Mouse (Mus musculus) kidney, adult 2 months (tissue): ENCODE data around the gene Gtsf1l. TPM values are rescaled to one million over a fixed set of nuclear protein-coding genes. Genes with fewer than 3 reads are reported as not detected.

Experiments
- DNase-seq: peaks from one replicate; pipeline ENCODE4 v3.0.0; 2021
- H3K27ac ChIP-seq: fragments of 200-500 bp; 2 replicates; pipeline ENCODE4 v1.5.1; 2012; ENCODE audit warnings: low read depth, low read length, control low read depth, inconsistent platforms; ENCODE audit not compliant: insufficient read depth
- H3K27me3 ChIP-seq: fragments of 200-500 bp; replicated peaks from 2 replicates; pipeline ENCODE4 v1.6.1; 2012; ENCODE audit warnings: mild to moderate bottlenecking, moderate library complexity, low read length, inconsistent platforms; ENCODE audit not compliant: control insufficient read depth, insufficient read depth
- H3K36me3 ChIP-seq: fragments of 200-500 bp; 2 replicates; pipeline ENCODE4 v1.6.1; 2012; ENCODE audit warnings: mild to moderate bottlenecking, moderate library complexity, low read length, inconsistent platforms; ENCODE audit not compliant: control insufficient read depth, insufficient read depth
- H3K4me1 ChIP-seq: fragments of 200-500 bp; 2 replicates; pipeline ENCODE4 v1.6.1; 2011; ENCODE audit warnings: low read length; ENCODE audit not compliant: control insufficient read depth, insufficient read depth
- H3K4me3 ChIP-seq: fragments of 200-500 bp; 2 replicates; pipeline ENCODE4 v1.5.1; 2011; ENCODE audit warnings: mild to moderate bottlenecking, low read depth, low read length, control low read depth; ENCODE audit not compliant: insufficient read depth
- CTCF ChIP-seq: fragments of 200-500 bp; conservative IDR thresholded peaks from 2 replicates; pipeline ENCODE4 v1.5.1; 2011; ENCODE audit warnings: low read depth, mild to moderate bottlenecking, control low read depth, low read length, moderate library complexity, mixed read lengths; ENCODE audit not compliant: insufficient read depth, insufficient read length
- POLR2A ChIP-seq: fragments of 200-500 bp; IDR thresholded peaks from one replicate; pipeline ENCODE4 v1.6.1; 2011; ENCODE audit warnings: low read depth, low read length, control low read depth
- WGBS: fragments of 180-500 bp; shearing (Covaris S2); methylation state at CpG from one replicate; pipeline ENCODE4 v1.1.7; 2018; 5-methylcytosine and 5-hydroxymethylcytosine counted together
- polyA plus RNA-seq: library from polyadenylated mRNA; depleted of rRNA; stranded (reverse); fragments of >200 nt; gene quantifications from 2 replicates; pipeline ENCODE4 v1.2.3, GENCODE M21; 2012; rRNA removed

The Gtsf1l gene
- 0.12 TPM in 1 of 2 replicates, not detected in the other for polyA plus RNA-seq

GRCm38 (mm10) chr2:163087728-163088127 lies at the start of gene Gtsf1l:
Gene Gtsf1l (minus strand): TSS chr2:163087855.
- Histone ChIP-seq H3K4me3 (no peak within 1 kb of the TSS), H3K36me3 (no peaks in the 10 kb centered on the region), H3K27me3 (no peaks in the 10 kb centered on the region), H3K27ac (no peak within 1 kb of the TSS), H3K4me1 (no peaks in the 10 kb centered on the region)
- TF ChIP-seq CTCF (no peak), POLR2A (no peak)
- no peak for DNase-seq
- WGBS, result 87% methylated on average over 9 of the region's 9 CpGs

GRCm38 (mm10) chr2:163136996-163137395 lies 49.3 kb upstream of the Gtsf1l start:
- Histone ChIP-seq H3K27ac (no peak overlapping the region), H3K27me3 (no peaks in the 10 kb centered on the region), H3K36me3 (no peaks in the 10 kb centered on the region), H3K4me3 (no peak overlapping the region), H3K4me1 (no peaks in the 10 kb centered on the region)
- no peak for DNase-seq
- TF ChIP-seq POLR2A (no peak), CTCF (no peak)

GRCm38 (mm10) chr2:163135931-163136330 lies 48.3 kb upstream of the Gtsf1l start:
- no peaks in the 10 kb centered on the region for H3K4me1 ChIP-seq
- H3K27ac ChIP-seq, result no peak overlapping the region
- no peak for DNase-seq
- TF ChIP-seq CTCF, result no peak
- TF ChIP-seq POLR2A, result no peak
- H3K27me3 ChIP-seq, result no peaks in the 10 kb centered on the region
- H3K4me3 ChIP-seq, result no peak overlapping the region
- WGBS, result 36% methylated on average over 6 of the region's 6 CpGs
- H3K36me3 ChIP-seq, result no peaks in the 10 kb centered on the region

- DNase-seq, result no peak
- no peaks in the 10 kb centered on the region for H3K4me1 ChIP-seq
- no peaks in the 10 kb centered on the region for H3K36me3 ChIP-seq
- no peak overlapping the region for H3K4me3 ChIP-seq
- H3K27ac ChIP-seq, result no peak overlapping the region
- H3K27me3 ChIP-seq, result no peaks in the 10 kb centered on the region
- 81% methylated on average over 5 of the region's 5 CpGs for WGBS
- no peak for TF ChIP-seq CTCF
- no peak for TF ChIP-seq POLR2A
These were observed 44.7 kb upstream of the Gtsf1l start for GRCm38 (mm10) chr2:163132314-163132713.

GRCm38 (mm10) chr2:163130837-163131236 lies 43.2 kb upstream of the Gtsf1l start:
- no peaks in the 10 kb centered on the region for H3K36me3 ChIP-seq
- WGBS, result 83% methylated on average over 5 of the region's 5 CpGs
- no peak for DNase-seq
- no peak overlapping the region for H3K4me3 ChIP-seq
- H3K4me1 ChIP-seq, result no peaks in the 10 kb centered on the region
- no peak overlapping the region for H3K27ac ChIP-seq
- no peak for TF ChIP-seq POLR2A
- no peak for TF ChIP-seq CTCF
- H3K27me3 ChIP-seq, result no peaks in the 10 kb centered on the region

GRCm38 (mm10) chr2:163123496-163123895 lies 35.8 kb upstream of the Gtsf1l start:
- no peaks in the 10 kb centered on the region for H3K36me3 ChIP-seq
- H3K27me3 ChIP-seq, result no peaks in the 10 kb centered on the region
- 86% methylated on average over 5 of the region's 5 CpGs for WGBS
- no peak overlapping the region for H3K27ac ChIP-seq
- no peaks in the 10 kb centered on the region for H3K4me1 ChIP-seq
- no peak for TF ChIP-seq CTCF
- no peak for TF ChIP-seq POLR2A
- no peak overlapping the region for H3K4me3 ChIP-seq
- DNase-seq, result no peak

- H3K36me3 ChIP-seq, result no peaks in the 10 kb centered on the region
- no peak overlapping the region for H3K27ac ChIP-seq
- H3K4me1 ChIP-seq, result no peaks in the 10 kb centered on the region
- no peaks in the 10 kb centered on the region for H3K27me3 ChIP-seq
- DNase-seq, result peak; percentile 67
- WGBS, result 15% methylated on average over 9 of the region's 9 CpGs
- TF ChIP-seq POLR2A, result no peak
- TF ChIP-seq CTCF, result no peak
- H3K4me3 ChIP-seq, result no peak overlapping the region
These were observed 34.7 kb upstream of the Gtsf1l start for GRCm38 (mm10) chr2:163122319-163122718.

- 77% methylated on average over 3 of the region's 3 CpGs for whole genome bisulfite sequencing
These were observed 33.7 kb upstream of the Gtsf1l start for GRCm38 (mm10) chr2:163121353-163121660.

More at GRCm38 (mm10) chr2:163121353-163121660, 33.7 kb upstream of the Gtsf1l start:
- no peak overlapping the region for H3K4me3 ChIP-seq
- no peak for TF ChIP-seq CTCF
- no peak for TF ChIP-seq POLR2A
- no peak for DNase-seq
- no peaks in the 10 kb centered on the region for H3K4me1 ChIP-seq
- H3K36me3 ChIP-seq, result no peaks in the 10 kb centered on the region
- H3K27ac ChIP-seq, result no peak overlapping the region
- H3K27me3 ChIP-seq, result no peaks in the 10 kb centered on the region
